Mouse (Mus musculus): Measurements from ENCODE around the gene Plaur. TPM values are rescaled to one million over a fixed set of nuclear protein-coding genes. Genes with fewer than 3 reads are reported as not detected.
A peak's percentile ranks its signal among the peaks of the same experiment; 100 is the strongest.

The Plaur gene
- polyA plus RNA-seq, 1 experiment: 65.6 TPM

- peak; percentile 96 for TF ChIP-seq CTCF (IDR thresholded peaks at IDR 0.05; ENCODE audit: insufficient read depth, low read length)
- no peak for TF ChIP-seq POLR2A (IDR thresholded peaks at IDR 0.05; ENCODE audit: borderline replicate concordance, extremely low read depth, low read depth, low read length)
- H3K4me1 ChIP-seq (ENCODE audit: control insufficient read depth, insufficient read depth, low read length): no peaks in the 10 kb centered on the region
- H3K4me3 ChIP-seq (replicated peaks; ENCODE audit: extremely low read depth, low read depth, low read length): no peak overlapping the region
- 56% methylated on average over 10 of the region's 10 CpGs for WGBS
- DNase-seq: peak; percentile 58
Measured at GRCm38 (mm10) chr7:24473913-24474529, 11.7 kb downstream of the Plaur start.

- H3K4me3 ChIP-seq (replicated peaks; ENCODE audit: extremely low read depth, low read depth, low read length): no peak overlapping the region
- 58% methylated on average over 21 of the region's 21 CpGs for WGBS
- DNase-seq: no peak
- no peaks in the 10 kb centered on the region for H3K4me1 ChIP-seq (ENCODE audit: control insufficient read depth, insufficient read depth, low read length)
- no peak for TF ChIP-seq CTCF (IDR thresholded peaks at IDR 0.05; ENCODE audit: insufficient read depth, low read length)
- no peak for TF ChIP-seq POLR2A (IDR thresholded peaks at IDR 0.05; ENCODE audit: borderline replicate concordance, extremely low read depth, low read depth, low read length)
Measured at GRCm38 (mm10) chr7:24474811-24475506, 12.7 kb downstream of the Plaur start.

- TF ChIP-seq POLR2A (IDR thresholded peaks at IDR 0.05; ENCODE audit: borderline replicate concordance, extremely low read depth, low read depth, low read length) (no peak), CTCF (IDR thresholded peaks at IDR 0.05; ENCODE audit: insufficient read depth, low read length) (no peak)
- WGBS: 83% methylated on average over 8 of the region's 8 CpGs
- no peak for DNase-seq
- Histone ChIP-seq H3K4me3 (replicated peaks; ENCODE audit: extremely low read depth, low read depth, low read length) (no peak overlapping the region), H3K4me1 (ENCODE audit: control insufficient read depth, insufficient read depth, low read length) (peaks cover under 1% of the 10 kb centered on the region; the same call in 1 of the 2 replicates)
Measured at GRCm38 (mm10) chr7:24476338-24476737, 14.1 kb downstream of the Plaur start.

- DNase-seq: no peak
- 90% methylated on average over 7 of the region's 7 CpGs for WGBS
- TF ChIP-seq POLR2A (IDR thresholded peaks at IDR 0.05; ENCODE audit: borderline replicate concordance, extremely low read depth, low read depth, low read length) (no peak), CTCF (IDR thresholded peaks at IDR 0.05; ENCODE audit: insufficient read depth, low read length) (no peak)
- H3K4me3 ChIP-seq (replicated peaks; ENCODE audit: extremely low read depth, low read depth, low read length): no peak overlapping the region
- peaks cover 4% of the 10 kb centered on the region; the same call in 1 of the 2 replicates for H3K4me1 ChIP-seq (ENCODE audit: control insufficient read depth, insufficient read depth, low read length)
Measured at GRCm38 (mm10) chr7:24476856-24477255, 14.6 kb downstream of the Plaur start.

GRCm38 (mm10) chr7:24478911-24479310 is 16.6 kb downstream of the Plaur start:
- no peak overlapping the region for H3K4me3 ChIP-seq (replicated peaks; ENCODE audit: extremely low read depth, low read depth, low read length)
- 83% methylated on average over 5 of the region's 5 CpGs for WGBS
- DNase-seq: no peak
- TF ChIP-seq CTCF (IDR thresholded peaks at IDR 0.05; ENCODE audit: insufficient read depth, low read length) (no peak), POLR2A (IDR thresholded peaks at IDR 0.05; ENCODE audit: borderline replicate concordance, extremely low read depth, low read depth, low read length) (no peak)
- H3K4me1 ChIP-seq (ENCODE audit: control insufficient read depth, insufficient read depth, low read length): peaks cover 4% of the 10 kb centered on the region; the same call in 1 of the 2 replicates

- peaks cover 4% of the 10 kb centered on the region; the same call in 1 of the 2 replicates for H3K4me1 ChIP-seq (ENCODE audit: control insufficient read depth, insufficient read depth, low read length)
- TF ChIP-seq POLR2A (IDR thresholded peaks at IDR 0.05; ENCODE audit: borderline replicate concordance, extremely low read depth, low read depth, low read length) (no peak), CTCF (IDR thresholded peaks at IDR 0.05; ENCODE audit: insufficient read depth, low read length) (no peak)
- DNase-seq: no peak
- no peak overlapping the region for H3K4me3 ChIP-seq (replicated peaks; ENCODE audit: extremely low read depth, low read depth, low read length)
- 91% methylated on average over 2 of the region's 2 CpGs for WGBS
Measured at GRCm38 (mm10) chr7:24479685-24480084, 17.4 kb downstream of the Plaur start.

- no peak for TF ChIP-seq POLR2A (IDR thresholded peaks at IDR 0.05; ENCODE audit: borderline replicate concordance, extremely low read depth, low read depth, low read length)
- no peak for TF ChIP-seq CTCF (IDR thresholded peaks at IDR 0.05; ENCODE audit: insufficient read depth, low read length)
- peaks cover 4% of the 10 kb centered on the region; the same call in 1 of the 2 replicates for H3K4me1 ChIP-seq (ENCODE audit: control insufficient read depth, insufficient read depth, low read length)
- WGBS: 52% methylated on average over 18 of the region's 18 CpGs
- H3K4me3 ChIP-seq (replicated peaks; ENCODE audit: extremely low read depth, low read depth, low read length): no peak overlapping the region
- no peak for DNase-seq
Measured at GRCm38 (mm10) chr7:24480121-24480941, 18.0 kb downstream of the Plaur start.

- TF ChIP-seq POLR2A (IDR thresholded peaks at IDR 0.05; ENCODE audit: borderline replicate concordance, extremely low read depth, low read depth, low read length) (no peak), CTCF (IDR thresholded peaks at IDR 0.05; ENCODE audit: insufficient read depth, low read length) (no peak)
- H3K4me3 ChIP-seq (replicated peaks; ENCODE audit: extremely low read depth, low read depth, low read length): no peak overlapping the region
- peaks cover 4% of the 10 kb centered on the region; the same call in 1 of the 2 replicates for H3K4me1 ChIP-seq (ENCODE audit: control insufficient read depth, insufficient read depth, low read length)
- DNase-seq: no peak
- 12% methylated on average over 14 of the region's 14 CpGs for WGBS
Measured at GRCm38 (mm10) chr7:24480986-24481473, 18.7 kb downstream of the Plaur start.

All from lung, adult 2 months (tissue).